Mouse (Mus musculus): ENCODE measurements around the gene Gm13696. TPM values are rescaled to one million over a fixed set of nuclear protein-coding genes. Genes with fewer than 3 reads are reported as not detected.
A peak's percentile ranks its signal among the peaks of the same experiment; 100 is the strongest.
"Not testable (repeated sequence)": the region's sequence is repeated elsewhere in the genome, so short reads cannot be mapped to it uniquely, and the experiment has no call there.

The Gm13696 gene
- polyA plus RNA-seq (2014; fragmentation: Nextera tagmentation; extraction: Ambion mirVana), result not detected in 2 replicates

DNA sequence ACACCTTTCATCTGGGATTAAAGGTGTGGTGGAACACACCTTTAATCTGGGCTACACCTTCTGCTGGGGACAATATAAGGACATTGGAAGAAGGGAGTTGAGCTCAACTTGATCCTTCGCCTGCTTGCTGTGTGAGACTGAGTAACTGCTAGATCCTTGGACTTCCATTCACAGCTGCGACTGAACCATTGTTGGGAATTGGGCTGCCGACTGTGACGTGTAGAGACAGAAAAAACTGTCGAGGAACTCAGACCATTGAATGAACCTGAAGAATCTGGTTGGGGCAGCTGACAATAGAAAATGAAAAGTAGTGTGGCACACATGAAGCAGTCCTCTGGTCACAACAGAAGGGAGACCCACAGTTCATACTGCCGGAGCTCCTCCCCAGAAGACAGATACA, at the start of gene Gm13696:
Gm13696 (plus strand) TSS at position 301 of the 400 bp plus-strand sequence.
- H3K27me3 ChIP-seq (ENCODE audit: control insufficient read depth, insufficient read depth, low read length); ATAC-seq (ENCODE audit: low FRiP score); H3K27ac ChIP-seq (ENCODE audit: low read depth, low read length); H3K9me3 ChIP-seq (ENCODE audit: control insufficient read depth, low read length); H3K36me3 ChIP-seq (ENCODE audit: control insufficient read depth, insufficient read depth, low read length); H3K4me3 ChIP-seq (ENCODE audit: low read depth, low read length); DNase-seq (ENCODE audit: low spot score); H3K4me1 ChIP-seq (replicated peaks; ENCODE audit: control insufficient read depth, insufficient read depth, low read length); H3K9ac ChIP-seq (ENCODE audit: low read depth, low read length); H3K4me2 ChIP-seq (replicated peaks; ENCODE audit: low read depth, low read length): not testable (repeated sequence)
- no CpG with 5 or more reads among the region's 6 CpGs for WGBS

DNA sequence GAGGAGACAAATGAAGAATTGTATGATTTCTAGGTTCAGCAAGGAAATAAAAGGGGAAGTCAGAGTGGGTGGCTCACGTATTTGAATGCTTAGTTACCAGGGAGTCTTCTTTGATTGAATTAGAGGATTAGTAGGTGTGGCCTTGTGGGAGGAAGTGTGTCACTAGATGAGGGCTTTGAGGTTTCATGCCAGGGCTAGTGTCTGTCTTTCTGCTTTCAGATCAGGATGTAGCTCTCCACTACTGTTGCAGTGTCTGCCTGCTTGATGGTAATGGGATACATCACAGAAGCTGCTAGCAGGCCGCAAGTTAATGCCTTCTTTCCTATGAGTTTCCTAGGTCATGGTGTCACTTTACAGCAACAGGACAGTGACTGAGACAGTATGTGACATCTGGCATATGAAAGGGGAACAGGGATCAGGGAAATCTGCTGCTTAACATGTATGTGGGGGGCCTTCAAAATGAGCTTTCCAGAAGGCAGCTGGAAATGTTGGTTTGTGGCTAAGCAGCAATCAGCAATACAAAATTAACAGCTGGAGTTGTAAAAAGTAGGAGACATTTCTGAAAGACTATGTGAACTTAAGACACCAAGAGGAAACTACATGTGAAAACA, 43.3 kb upstream of the Gm13696 start:
- Histone ChIP-seq H3K27me3 (ENCODE audit: control insufficient read depth, insufficient read depth, low read length) (no peaks in the 10 kb centered on the region), H3K36me3 (ENCODE audit: control insufficient read depth, insufficient read depth, low read length) (no peaks in the 10 kb centered on the region), H3K4me1 (replicated peaks; ENCODE audit: control insufficient read depth, insufficient read depth, low read length) (no peaks in the 10 kb centered on the region), H3K9me3 (ENCODE audit: control insufficient read depth, low read length) (no peaks in the 10 kb centered on the region), H3K4me3 (ENCODE audit: low read depth, low read length) (no peak overlapping the region), H3K27ac (ENCODE audit: low read depth, low read length) (no peak overlapping the region), H3K4me2 (replicated peaks; ENCODE audit: low read depth, low read length) (no peak overlapping the region), H3K9ac (ENCODE audit: low read depth, low read length) (no peak overlapping the region)
- no peak for ATAC-seq (ENCODE audit: low FRiP score)
- DNase-seq (ENCODE audit: low spot score), result no peak
- WGBS, result 61% methylated on average over 2 of the region's 2 CpGs

DNA sequence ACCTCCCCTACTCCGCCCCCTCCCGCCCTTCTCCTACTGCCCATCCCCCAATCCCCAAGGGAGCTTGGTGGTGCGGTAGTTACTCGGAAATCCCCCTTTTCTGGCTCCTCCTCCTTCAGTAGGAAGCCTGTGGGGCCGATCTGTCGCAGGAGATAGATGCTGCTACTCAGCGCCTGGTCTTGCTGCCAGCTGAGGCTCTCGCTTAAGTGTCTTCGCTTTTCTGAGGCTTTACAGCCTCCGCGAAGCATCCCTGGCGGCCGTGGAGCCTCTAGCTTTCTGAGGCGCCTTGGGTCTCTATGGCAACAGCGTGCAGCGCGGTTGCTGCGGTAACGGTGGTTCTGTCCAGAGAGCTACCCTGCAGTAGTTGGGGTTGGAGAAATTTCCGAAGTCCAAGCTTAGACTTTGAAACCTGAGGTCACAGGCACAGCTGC, 32.0 kb upstream of the Gm13696 start, which contains the start of gene Zswim2:
Zswim2 (minus strand) TSS at position 298 of the 431 bp plus-strand sequence.
- peak within 1 kb of the TSS; percentile 21 for H3K4me3 ChIP-seq (ENCODE audit: low read depth, low read length)
- no peak within 1 kb of the TSS for H3K27ac ChIP-seq (ENCODE audit: low read depth, low read length)
- H3K27me3 ChIP-seq (ENCODE audit: control insufficient read depth, insufficient read depth, low read length), result no peaks in the 10 kb centered on the region
- H3K9me3 ChIP-seq (ENCODE audit: control insufficient read depth, low read length), result no peaks in the 10 kb centered on the region
- ATAC-seq (ENCODE audit: low FRiP score), result peak; percentile 98
- no peaks in the 10 kb centered on the region for H3K36me3 ChIP-seq (ENCODE audit: control insufficient read depth, insufficient read depth, low read length)
- under 1% methylated on average over 20 of the region's 20 CpGs for WGBS
- H3K9ac ChIP-seq (ENCODE audit: low read depth, low read length), result no peak within 1 kb of the TSS
- H3K4me1 ChIP-seq (replicated peaks; ENCODE audit: control insufficient read depth, insufficient read depth, low read length), result no peaks in the 10 kb centered on the region
- peak; percentile 88 for DNase-seq (ENCODE audit: low spot score)
- H3K4me2 ChIP-seq (replicated peaks; ENCODE audit: low read depth, low read length), result peak within 1 kb of the TSS; percentile 43

DNA sequence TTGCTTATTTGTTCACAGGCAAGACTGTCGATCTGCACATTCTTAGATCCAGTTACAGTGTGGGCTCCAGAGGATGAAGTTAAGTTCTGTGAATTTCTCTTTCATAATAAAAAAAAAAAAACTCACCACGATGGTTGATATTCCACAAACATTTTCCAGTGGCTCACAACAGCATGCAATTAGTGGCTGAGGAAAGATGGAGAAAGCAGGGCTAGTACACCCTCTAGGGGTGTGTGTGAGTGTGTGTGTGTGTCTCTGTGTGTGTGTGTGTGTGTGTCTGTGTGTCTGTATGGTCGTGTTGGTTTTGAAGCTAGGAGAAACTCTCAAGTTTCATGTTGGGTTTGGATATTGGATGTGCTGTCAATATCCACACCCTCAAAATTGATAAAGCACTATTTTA, 31.5 kb upstream of the Gm13696 start:
- Histone ChIP-seq H3K9ac (ENCODE audit: low read depth, low read length) (no peak overlapping the region), H3K9me3 (ENCODE audit: control insufficient read depth, low read length) (no peaks in the 10 kb centered on the region), H3K27ac (ENCODE audit: low read depth, low read length) (no peak overlapping the region), H3K4me1 (replicated peaks; ENCODE audit: control insufficient read depth, insufficient read depth, low read length) (no peaks in the 10 kb centered on the region), H3K4me3 (ENCODE audit: low read depth, low read length) (no peak overlapping the region), H3K4me2 (replicated peaks; ENCODE audit: low read depth, low read length) (peak overlapping the region; percentile 43), H3K27me3 (ENCODE audit: control insufficient read depth, insufficient read depth, low read length) (no peaks in the 10 kb centered on the region), H3K36me3 (ENCODE audit: control insufficient read depth, insufficient read depth, low read length) (no peaks in the 10 kb centered on the region)
- ATAC-seq (ENCODE audit: low FRiP score) (peak; percentile 72), DNase-seq (ENCODE audit: low spot score) (no peak)
- WGBS, result 50% methylated on average over 3 of the region's 3 CpGs

DNA sequence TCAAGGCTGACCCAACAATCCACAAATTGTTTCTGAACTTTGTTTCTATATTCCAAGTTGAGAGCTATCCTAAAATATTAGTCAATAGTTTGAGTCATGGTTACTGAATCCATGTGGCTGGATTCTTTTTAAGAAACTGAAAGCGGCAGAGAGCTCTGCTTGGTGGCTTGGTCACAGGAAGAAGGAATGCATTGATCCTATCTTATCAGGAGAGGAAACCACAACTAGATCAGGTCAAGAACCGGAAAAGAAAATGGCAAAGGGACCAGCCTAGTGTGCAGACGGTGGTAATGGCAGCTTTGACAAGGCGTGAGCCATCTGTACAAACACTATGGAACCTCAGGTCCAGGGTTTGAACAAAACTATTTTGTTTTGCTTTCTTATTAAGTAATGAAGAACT, 31.1 kb upstream of the Gm13696 start:
- ATAC-seq (ENCODE audit: low FRiP score) (no peak), DNase-seq (ENCODE audit: low spot score) (no peak)
- H3K9ac ChIP-seq (ENCODE audit: low read depth, low read length), result no peak overlapping the region
- WGBS, result 75% methylated on average over 4 of the region's 4 CpGs
- H3K36me3 ChIP-seq (ENCODE audit: control insufficient read depth, insufficient read depth, low read length), result no peaks in the 10 kb centered on the region
- H3K9me3 ChIP-seq (ENCODE audit: control insufficient read depth, low read length), result no peaks in the 10 kb centered on the region
- no peaks in the 10 kb centered on the region for H3K4me1 ChIP-seq (replicated peaks; ENCODE audit: control insufficient read depth, insufficient read depth, low read length)
- H3K4me3 ChIP-seq (ENCODE audit: low read depth, low read length), result no peak overlapping the region
- H3K27ac ChIP-seq (ENCODE audit: low read depth, low read length), result no peak overlapping the region
- H3K4me2 ChIP-seq (replicated peaks; ENCODE audit: low read depth, low read length), result no peak overlapping the region
- no peaks in the 10 kb centered on the region for H3K27me3 ChIP-seq (ENCODE audit: control insufficient read depth, insufficient read depth, low read length)

DNA sequence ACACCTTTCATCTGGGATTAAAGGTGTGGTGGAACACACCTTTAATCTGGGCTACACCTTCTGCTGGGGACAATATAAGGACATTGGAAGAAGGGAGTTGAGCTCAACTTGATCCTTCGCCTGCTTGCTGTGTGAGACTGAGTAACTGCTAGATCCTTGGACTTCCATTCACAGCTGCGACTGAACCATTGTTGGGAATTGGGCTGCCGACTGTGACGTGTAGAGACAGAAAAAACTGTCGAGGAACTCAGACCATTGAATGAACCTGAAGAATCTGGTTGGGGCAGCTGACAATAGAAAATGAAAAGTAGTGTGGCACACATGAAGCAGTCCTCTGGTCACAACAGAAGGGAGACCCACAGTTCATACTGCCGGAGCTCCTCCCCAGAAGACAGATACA, 17.5 kb upstream of the Gm13696 start, which contains the start of gene Gm13698:
Gm13698 (plus strand) TSS at position 301 of the 400 bp plus-strand sequence.
- not testable (repeated sequence) for H3K4me2 ChIP-seq (replicated peaks; ENCODE audit: low read depth, low read length); H3K36me3 ChIP-seq (ENCODE audit: control insufficient read depth, insufficient read depth, low read length); H3K4me3 ChIP-seq (ENCODE audit: low read depth, low read length); H3K27me3 ChIP-seq (ENCODE audit: control insufficient read depth, insufficient read depth, low read length); H3K4me1 ChIP-seq (replicated peaks; ENCODE audit: control insufficient read depth, insufficient read depth, low read length); H3K9ac ChIP-seq (ENCODE audit: low read depth, low read length); ATAC-seq (ENCODE audit: low FRiP score); H3K9me3 ChIP-seq (ENCODE audit: control insufficient read depth, low read length); DNase-seq (ENCODE audit: low spot score); H3K27ac ChIP-seq (ENCODE audit: low read depth, low read length)
- WGBS, result no CpG with 5 or more reads among the region's 6 CpGs

DNA sequence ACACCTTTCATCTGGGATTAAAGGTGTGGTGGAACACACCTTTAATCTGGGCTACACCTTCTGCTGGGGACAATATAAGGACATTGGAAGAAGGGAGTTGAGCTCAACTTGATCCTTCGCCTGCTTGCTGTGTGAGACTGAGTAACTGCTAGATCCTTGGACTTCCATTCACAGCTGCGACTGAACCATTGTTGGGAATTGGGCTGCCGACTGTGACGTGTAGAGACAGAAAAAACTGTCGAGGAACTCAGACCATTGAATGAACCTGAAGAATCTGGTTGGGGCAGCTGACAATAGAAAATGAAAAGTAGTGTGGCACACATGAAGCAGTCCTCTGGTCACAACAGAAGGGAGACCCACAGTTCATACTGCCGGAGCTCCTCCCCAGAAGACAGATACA, 11.7 kb upstream of the Gm13696 start, which contains the start of gene Gm13693:
Gm13693 (plus strand) TSS at position 301 of the 400 bp plus-strand sequence.
- ATAC-seq (ENCODE audit: low FRiP score); H3K27ac ChIP-seq (ENCODE audit: low read depth, low read length); H3K9ac ChIP-seq (ENCODE audit: low read depth, low read length); H3K27me3 ChIP-seq (ENCODE audit: control insufficient read depth, insufficient read depth, low read length); H3K4me1 ChIP-seq (replicated peaks; ENCODE audit: control insufficient read depth, insufficient read depth, low read length); H3K9me3 ChIP-seq (ENCODE audit: control insufficient read depth, low read length); H3K36me3 ChIP-seq (ENCODE audit: control insufficient read depth, insufficient read depth, low read length); H3K4me2 ChIP-seq (replicated peaks; ENCODE audit: low read depth, low read length); H3K4me3 ChIP-seq (ENCODE audit: low read depth, low read length); DNase-seq (ENCODE audit: low spot score): not testable (repeated sequence)
- no CpG with 5 or more reads among the region's 6 CpGs for WGBS

DNA sequence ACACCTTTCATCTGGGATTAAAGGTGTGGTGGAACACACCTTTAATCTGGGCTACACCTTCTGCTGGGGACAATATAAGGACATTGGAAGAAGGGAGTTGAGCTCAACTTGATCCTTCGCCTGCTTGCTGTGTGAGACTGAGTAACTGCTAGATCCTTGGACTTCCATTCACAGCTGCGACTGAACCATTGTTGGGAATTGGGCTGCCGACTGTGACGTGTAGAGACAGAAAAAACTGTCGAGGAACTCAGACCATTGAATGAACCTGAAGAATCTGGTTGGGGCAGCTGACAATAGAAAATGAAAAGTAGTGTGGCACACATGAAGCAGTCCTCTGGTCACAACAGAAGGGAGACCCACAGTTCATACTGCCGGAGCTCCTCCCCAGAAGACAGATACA, 5.9 kb upstream of the Gm13696 start, which contains the start of gene Gm13695:
Gm13695 (plus strand) TSS at position 301 of the 400 bp plus-strand sequence.
- ATAC-seq (ENCODE audit: low FRiP score); H3K9ac ChIP-seq (ENCODE audit: low read depth, low read length); H3K9me3 ChIP-seq (ENCODE audit: control insufficient read depth, low read length); H3K27ac ChIP-seq (ENCODE audit: low read depth, low read length); H3K4me3 ChIP-seq (ENCODE audit: low read depth, low read length); H3K27me3 ChIP-seq (ENCODE audit: control insufficient read depth, insufficient read depth, low read length); H3K4me2 ChIP-seq (replicated peaks; ENCODE audit: low read depth, low read length); H3K4me1 ChIP-seq (replicated peaks; ENCODE audit: control insufficient read depth, insufficient read depth, low read length); H3K36me3 ChIP-seq (ENCODE audit: control insufficient read depth, insufficient read depth, low read length); DNase-seq (ENCODE audit: low spot score): not testable (repeated sequence)
- WGBS, result no CpG with 5 or more reads among the region's 6 CpGs

DNA sequence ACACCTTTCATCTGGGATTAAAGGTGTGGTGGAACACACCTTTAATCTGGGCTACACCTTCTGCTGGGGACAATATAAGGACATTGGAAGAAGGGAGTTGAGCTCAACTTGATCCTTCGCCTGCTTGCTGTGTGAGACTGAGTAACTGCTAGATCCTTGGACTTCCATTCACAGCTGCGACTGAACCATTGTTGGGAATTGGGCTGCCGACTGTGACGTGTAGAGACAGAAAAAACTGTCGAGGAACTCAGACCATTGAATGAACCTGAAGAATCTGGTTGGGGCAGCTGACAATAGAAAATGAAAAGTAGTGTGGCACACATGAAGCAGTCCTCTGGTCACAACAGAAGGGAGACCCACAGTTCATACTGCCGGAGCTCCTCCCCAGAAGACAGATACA, 5.7 kb downstream of the Gm13696 start, which contains the start of gene Gm13694:
Gm13694 (plus strand) TSS at position 301 of the 400 bp plus-strand sequence.
- H3K4me1 ChIP-seq (replicated peaks; ENCODE audit: control insufficient read depth, insufficient read depth, low read length); ATAC-seq (ENCODE audit: low FRiP score); H3K9me3 ChIP-seq (ENCODE audit: control insufficient read depth, low read length); H3K36me3 ChIP-seq (ENCODE audit: control insufficient read depth, insufficient read depth, low read length); H3K9ac ChIP-seq (ENCODE audit: low read depth, low read length); H3K4me3 ChIP-seq (ENCODE audit: low read depth, low read length); H3K27ac ChIP-seq (ENCODE audit: low read depth, low read length); DNase-seq (ENCODE audit: low spot score); H3K4me2 ChIP-seq (replicated peaks; ENCODE audit: low read depth, low read length); H3K27me3 ChIP-seq (ENCODE audit: control insufficient read depth, insufficient read depth, low read length): not testable (repeated sequence)
- no CpG with 5 or more reads among the region's 6 CpGs for WGBS

Measured in hindbrain, embryonic 11.5 days (tissue).